Mouse (Mus musculus) testis, adult 2 months (tissue): ENCODE data around the gene Slc16a5.

Experiments
- CTCF ChIP-seq: fragments of 200-500 bp; IDR thresholded peaks from 2 replicates; pipeline ENCODE4 v1.5.1; 2012; ENCODE audit warnings: low read depth, mild to moderate bottlenecking, inconsistent platforms, low read length, moderate library complexity; ENCODE audit not compliant: control insufficient read depth, insufficient read depth, insufficient replicate concordance
- POLR2A ChIP-seq: fragments of 200-500 bp; IDR thresholded peaks from 2 replicates; pipeline ENCODE4 v1.6.1; 2012; ENCODE audit warnings: low read depth, mild to moderate bottlenecking, inconsistent platforms, low read length, moderate library complexity; ENCODE audit not compliant: control insufficient read depth

DNA sequence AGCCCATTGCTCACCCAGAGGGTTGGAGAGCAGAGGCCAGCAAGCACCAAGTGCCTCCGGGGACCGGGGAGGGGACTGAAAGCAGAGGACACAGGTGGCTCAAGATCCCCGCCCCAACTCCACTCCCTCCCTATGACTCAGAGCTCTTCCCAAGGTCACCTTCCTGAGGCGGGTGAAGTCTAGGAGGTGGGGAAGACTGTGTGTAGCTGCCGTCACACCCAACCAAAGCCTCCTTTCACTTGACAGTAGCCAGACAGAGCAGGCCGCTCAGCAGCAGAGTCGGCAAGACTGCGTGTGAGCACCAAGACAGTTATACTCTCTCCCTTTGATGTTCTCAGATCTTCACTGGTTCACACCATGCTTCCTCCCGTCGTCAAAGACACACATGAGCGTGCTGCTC lies 1.1 kb downstream of the Slc16a5 start:
- TF ChIP-seq CTCF (no peak), POLR2A (no peak)
